Mouse (Mus musculus) G1E (cell line): Measurements from ENCODE around the gene Rps6ka4. TPM values are rescaled to one million over a fixed set of nuclear protein-coding genes. Genes with fewer than 3 reads are reported as not detected.

Experiments
- ATAC-seq: 2 replicates; pipeline ENCODE4 v1.8.0; 2016; ENCODE audit warnings: mild to moderate bottlenecking; ENCODE audit not compliant: insufficient number of reproducible peaks, poor library complexity, low FRiP score, severe bottlenecking; ENCODE audit errors: extremely low read depth
- DNase-seq: peaks from one replicate; pipeline ENCODE4 v3.0.0; 2012; ENCODE audit warnings: low spot score
- H3K27me3 ChIP-seq: 2 replicates; pipeline ENCODE4 v1.6.1; 2012; ENCODE audit warnings: mild to moderate bottlenecking, low read length, inconsistent platforms; ENCODE audit not compliant: insufficient read depth
- H3K36me3 ChIP-seq: replicated peaks from 2 replicates; pipeline ENCODE3; 2012; ENCODE audit warnings: mild to moderate bottlenecking, inconsistent platforms
- H3K4me1 ChIP-seq: 2 replicates; pipeline ENCODE4 v1.6.1; 2012; ENCODE audit warnings: low read depth, low read length, inconsistent platforms, mixed read lengths; ENCODE audit not compliant: insufficient read depth
- H3K4me3 ChIP-seq: 2 replicates; pipeline ENCODE4 v1.5.1; 2012; ENCODE audit warnings: low read depth, mild to moderate bottlenecking, inconsistent platforms, low read length, moderate library complexity, mixed read lengths
- H3K9me3 ChIP-seq: replicated peaks from 2 replicates; pipeline ENCODE4 v1.6.1; 2012; ENCODE audit warnings: inconsistent platforms
- CTCF ChIP-seq: IDR thresholded peaks from 2 replicates; pipeline ENCODE4 v1.5.1; 2012; ENCODE audit warnings: low read depth, low read length, inconsistent platforms, mixed read lengths
- GATA1 ChIP-seq: IDR thresholded peaks from 2 replicates; pipeline ENCODE4 v1.6.1; 2012; ENCODE audit warnings: borderline replicate concordance, low read length, inconsistent platforms, mixed read lengths
- GATA2 ChIP-seq: IDR thresholded peaks from 2 replicates; pipeline ENCODE4 v1.6.1; 2012; ENCODE audit warnings: low read depth, low read length, inconsistent platforms, borderline replicate concordance
- POLR2AphosphoS5 ChIP-seq: IDR thresholded peaks from 2 replicates; pipeline ENCODE4 v1.6.1; 2012; ENCODE audit warnings: low read depth, low read length, inconsistent platforms; ENCODE audit not compliant: insufficient replicate concordance
- TAL1 ChIP-seq: conservative IDR thresholded peaks from 2 replicates; pipeline ENCODE4 v1.6.1; 2012; ENCODE audit warnings: low read depth, low read length, inconsistent platforms, mixed read lengths
- polyA plus RNA-seq: library from polyadenylated mRNA; stranded (reverse); fragments of >175 nt; gene quantifications from 2 replicates; pipeline ENCODE4 v1.2.3, GENCODE M21; 2012
- total RNA-seq, 2 experiments: library from RNA; stranded (forward) in 1 of 2; stranded (reverse) in 1 of 2; fragments of 200-1000 nt in 1 of 2; fragments of >200 nt in 1 of 2; fragmentation: Nextera tagmentation in 1 of 2; gene quantifications; 2 replicates each; pipeline ENCODE4 v1.2.3; 2014 to 2017

The Rps6ka4 gene
- total and polyA plus RNA-seq, 3 experiments: 7.2 to 29.5 (median 9.6) TPM

- Histone ChIP-seq H3K4me1 (peaks cover 29% of the 10 kb centered on the region), H3K9me3 (no peaks in the 10 kb centered on the region), H3K36me3 (peaks cover 60% of the 10 kb centered on the region), H3K4me3 (no peak overlapping the region; the same call in 1 of the 2 replicates), H3K27me3 (no peaks in the 10 kb centered on the region)
- ATAC-seq (no peak), DNase-seq (no peak)
- TF ChIP-seq CTCF (no peak), POLR2AphosphoS5 (no peak), TAL1 (no peak), GATA2 (no peak), GATA1 (no peak)
Measured at GRCm38 (mm10) chr19:6841292-6841597, 809 bp upstream of the Rps6ka4 start.

- peaks cover 60% of the 10 kb centered on the region for H3K36me3 ChIP-seq
- H3K27me3 ChIP-seq: no peaks in the 10 kb centered on the region
- peak overlapping the region; percentile 89 for H3K4me3 ChIP-seq
- ATAC-seq (no peak), DNase-seq (peak; percentile 43)
- peaks cover 32% of the 10 kb centered on the region for H3K4me1 ChIP-seq
- no peak for TF ChIP-seq GATA1
- no peak for TF ChIP-seq POLR2AphosphoS5
- no peak for TF ChIP-seq TAL1
- TF ChIP-seq CTCF: no peak
- H3K9me3 ChIP-seq: no peaks in the 10 kb centered on the region
Measured at GRCm38 (mm10) chr19:6839615-6840474, 591 bp downstream of the Rps6ka4 start.

- TF ChIP-seq CTCF (no peak), GATA1 (no peak), TAL1 (peak; percentile 64)
- peak overlapping the region; percentile 46; the same call in 1 of the 2 replicates for H3K4me3 ChIP-seq
- peaks cover 97% of the 10 kb centered on the region for H3K36me3 ChIP-seq
- ATAC-seq (peak; percentile 68), DNase-seq (peak; percentile 54)
- no peaks in the 10 kb centered on the region; the same call in 1 of the 2 replicates for H3K27me3 ChIP-seq
- peaks cover 30% of the 10 kb centered on the region for H3K4me1 ChIP-seq
- peaks cover 12% of the 10 kb centered on the region for H3K9me3 ChIP-seq
Measured at GRCm38 (mm10) chr19:6832363-6832762, 8.1 kb downstream of the Rps6ka4 start.

GRCm38 (mm10) chr19:6831331-6831730 lies 9.1 kb downstream of the Rps6ka4 start:
- Histone ChIP-seq H3K4me1 (peaks cover 30% of the 10 kb centered on the region), H3K27me3 (no peaks in the 10 kb centered on the region; the same call in 1 of the 2 replicates), H3K9me3 (peaks cover 12% of the 10 kb centered on the region), H3K4me3 (peak overlapping the region; percentile 2; the same call in 1 of the 2 replicates), H3K36me3 (peaks cover 86% of the 10 kb centered on the region)
- no peak for DNase-seq
- ATAC-seq: no peak
- TF ChIP-seq CTCF: no peak

GRCm38 (mm10) chr19:6830556-6831316 lies 9.7 kb downstream of the Rps6ka4 start:
- Histone ChIP-seq H3K36me3 (peaks cover 80% of the 10 kb centered on the region), H3K4me3 (peak overlapping the region; percentile 2; the same call in 1 of the 2 replicates)

GRCm38 (mm10) chr19:6829870-6830555 lies 10.4 kb downstream of the Rps6ka4 start:
- Histone ChIP-seq H3K4me3 (no peak overlapping the region; the same call in 1 of the 2 replicates), H3K27me3 (no peaks in the 10 kb centered on the region; the same call in 1 of the 2 replicates), H3K36me3 (peaks cover 73% of the 10 kb centered on the region), H3K9me3 (peaks cover 12% of the 10 kb centered on the region), H3K4me1 (peaks cover 29% of the 10 kb centered on the region)
- no peak for TF ChIP-seq CTCF
- no peak for TF ChIP-seq TAL1
- TF ChIP-seq GATA1: no peak
- no peak for TF ChIP-seq GATA2
- no peak for TF ChIP-seq POLR2AphosphoS5
- DNase-seq: no peak
- ATAC-seq: no peak

More at GRCm38 (mm10) chr19:6830556-6831316, 9.7 kb downstream of the Rps6ka4 start:
- peaks cover 30% of the 10 kb centered on the region for H3K4me1 ChIP-seq
- no peaks in the 10 kb centered on the region; the same call in 1 of the 2 replicates for H3K27me3 ChIP-seq
- no peak for ATAC-seq
- peaks cover 12% of the 10 kb centered on the region for H3K9me3 ChIP-seq
- TF ChIP-seq TAL1 (no peak), GATA2 (no peak), POLR2AphosphoS5 (no peak), CTCF (no peak), GATA1 (no peak)
- DNase-seq: no peak
